Mouse (Mus musculus): ENCODE measurements around the gene Prss8.
A peak's percentile ranks its signal among the peaks of the same experiment; 100 is the strongest.
"Not testable (repeated sequence)": the region's sequence is repeated elsewhere in the genome, so short reads cannot be mapped to it uniquely, and the experiment has no call there.

Prss8 gene

GRCm38 (mm10) chr7:127929923-127930322, at the start of gene Prss8:
Gene Prss8 (minus strand): TSS chr7:127930104.
- no peak for DNase-seq

- DNase-seq: no peak
Observed at GRCm38 (mm10) chr7:127978856-127979255, 49.0 kb upstream of the Prss8 start.

- DNase-seq: no peak
Observed at GRCm38 (mm10) chr7:127974413-127974930, 44.6 kb upstream of the Prss8 start.

- DNase-seq: peak; percentile 72
Observed at GRCm38 (mm10) chr7:127967922-127968828, 38.3 kb upstream of the Prss8 start.

- peak; percentile 96 for DNase-seq
Observed at GRCm38 (mm10) chr7:127967004-127967921, 37.4 kb upstream of the Prss8 start, which contains the start of gene Fus. Gene Fus (plus strand): TSS chr7:127967457.

GRCm38 (mm10) chr7:127966371-127966918, 36.5 kb upstream of the Prss8 start:
- DNase-seq: peak; percentile 30

- no peak for DNase-seq
Observed at GRCm38 (mm10) chr7:127959364-127959763, 29.5 kb upstream of the Prss8 start.

- peak; percentile 55 for DNase-seq
Observed at GRCm38 (mm10) chr7:127952864-127953581, 23.1 kb upstream of the Prss8 start.

GRCm38 (mm10) chr7:127946470-127947023, 16.6 kb upstream of the Prss8 start, which contains the start of gene Prss36:
Gene Prss36 (minus strand): TSS chr7:127946725.
- DNase-seq: no peak

- DNase-seq: no peak
Observed at GRCm38 (mm10) chr7:127944614-127945013, 14.7 kb upstream of the Prss8 start.

GRCm38 (mm10) chr7:127942097-127942496, 12.2 kb upstream of the Prss8 start:
- DNase-seq: not testable (repeated sequence)

- no peak for DNase-seq
Observed at GRCm38 (mm10) chr7:127936216-127936884, 6.4 kb upstream of the Prss8 start.

- no peak for DNase-seq
Observed at GRCm38 (mm10) chr7:127935748-127936159, 5.8 kb upstream of the Prss8 start.

GRCm38 (mm10) chr7:127935028-127935722, 5.3 kb upstream of the Prss8 start:
- DNase-seq: peak; percentile 96

GRCm38 (mm10) chr7:127934075-127934474, 4.2 kb upstream of the Prss8 start:
- no peak for DNase-seq

- DNase-seq: no peak
Observed at GRCm38 (mm10) chr7:127932273-127933031, 2.5 kb upstream of the Prss8 start.

GRCm38 (mm10) chr7:127931351-127932135, 1.6 kb upstream of the Prss8 start:
- no peak for DNase-seq

GRCm38 (mm10) chr7:127930636-127931035, 732 bp upstream of the Prss8 start:
- no peak for DNase-seq

- DNase-seq: no peak
Observed at GRCm38 (mm10) chr7:127928596-127928995, 1.3 kb downstream of the Prss8 start.

All from thymus, postnatal 14 days (tissue).